Comparison of ENCODE assay signal across 8 mouse cellular contexts in genomic region chr13:95951098-95951894, GRCm38 (mm10). TPM values are rescaled to one million over a fixed set of nuclear protein-coding genes. Genes with fewer than 3 reads are reported as not detected.
DNase-seq lines count a peak whose midpoint lies in the region; ATAC-seq and TF ChIP-seq lines count a peak whose summit lies in the region.

No protein-coding gene starts in this region.

- H3K4me1 ChIP-seq in heart, adult 2 months (ENCODE audit: control insufficient read depth, insufficient read depth, low read length), result no peaks in the 10 kb centered on the region; the same call in 1 of the 2 replicates
- H3K4me1 ChIP-seq in cerebellum, adult 2 months (ENCODE audit: control insufficient read depth, insufficient read depth, low read length), result no peaks in the 10 kb centered on the region
- H3K4me1 ChIP-seq in intestine, embryonic 15.5 days (replicated peaks), result peaks cover 13% of the 10 kb centered on the region
- H3K4me1 ChIP-seq in liver, embryonic 13.5 days (replicated peaks), result peaks cover 55% of the 10 kb centered on the region
- H3K4me1 ChIP-seq in stomach, embryonic 15.5 days, result no peaks in the 10 kb centered on the region

- H3K79me2 ChIP-seq in heart, adult 2 months (replicated peaks; ENCODE audit: control insufficient read depth, insufficient read depth, low read length), result no peaks in the 10 kb centered on the region

- no peak overlapping the region for H3K4me2 ChIP-seq in intestine, embryonic 15.5 days (replicated peaks)
- H3K4me2 ChIP-seq in liver, embryonic 13.5 days, result peak overlapping the region; percentile 33
- no peak overlapping the region for H3K4me2 ChIP-seq in stomach, embryonic 15.5 days

- TF ChIP-seq POLR2A in heart, adult 2 months (IDR thresholded peaks at IDR 0.05; ENCODE audit: insufficient read depth, low read depth, low read length), result no peak
- no peak for TF ChIP-seq POLR2A in cerebellum, adult 2 months (IDR thresholded peaks at IDR 0.05; ENCODE audit: borderline replicate concordance, insufficient read depth, low read length)

- WGBS in heart, adult 2 months, result 54% methylated on average over 7 of the region's 7 CpGs
- WGBS in cerebellum, adult 2 months, result 68% methylated on average over 7 of the region's 7 CpGs
- WGBS in intestine, embryonic 15.5 days, result 44% methylated on average over 7 of the region's 7 CpGs
- WGBS in liver, embryonic 13.5 days (ENCODE audit: insufficient replicate concordance), result 34% methylated on average over 7 of the region's 7 CpGs
- WGBS in stomach, embryonic 15.5 days, result 52% methylated on average over 7 of the region's 7 CpGs

- ATAC-seq in CD4-positive, CD25-positive, alpha-beta regulatory T cell, adult 4 months, result peak; percentile 83
- peak; percentile 90 for ATAC-seq in intestine, embryonic 15.5 days
- ATAC-seq in liver, embryonic 13.5 days (ENCODE audit: low read depth), result peak; percentile 37
- peak; percentile 79 for ATAC-seq in stomach, embryonic 15.5 days (ENCODE audit: insufficient read depth, low FRiP score, low read depth)

- no peaks in the 10 kb centered on the region for H3K36me3 ChIP-seq in heart, adult 2 months (ENCODE audit: control insufficient read depth, insufficient read depth, low read length)
- no peaks in the 10 kb centered on the region for H3K36me3 ChIP-seq in intestine, embryonic 15.5 days
- no peaks in the 10 kb centered on the region for H3K36me3 ChIP-seq in liver, embryonic 13.5 days
- no peaks in the 10 kb centered on the region for H3K36me3 ChIP-seq in stomach, embryonic 15.5 days

- intact Hi-C loops in heart, adult 2 months (cut with DNase I), result loop anchor here (5.0 kb wide), 1 partner anchor 174 kb away; no protein-coding TSS in a partner anchor
- intact Hi-C loops in heart, postnatal 25 days (cut with DNase I), result no loop called here

- no peak overlapping the region for H3K4me3 ChIP-seq in heart, adult 2 months
- no peak overlapping the region for H3K4me3 ChIP-seq in cerebellum, adult 2 months (replicated peaks; ENCODE audit: insufficient read depth, low read depth, low read length)
- H3K4me3 ChIP-seq in intestine, embryonic 15.5 days (replicated peaks), result no peak overlapping the region
- 0 out of 2 replicates have a peak overlapping the region, but pooled peaks have one; percentile 12 for H3K4me3 ChIP-seq in liver, embryonic 13.5 days (replicated peaks)
- H3K4me3 ChIP-seq in stomach, embryonic 15.5 days (replicated peaks), result no peak overlapping the region

- no peak overlapping the region for H3K9ac ChIP-seq in heart, adult 2 months (ENCODE audit: low read depth, low read length)
- H3K9ac ChIP-seq in intestine, embryonic 15.5 days, result no peak overlapping the region
- 0 out of 2 replicates have a peak overlapping the region, but pooled peaks have one; percentile 29 for H3K9ac ChIP-seq in liver, embryonic 13.5 days
- H3K9ac ChIP-seq in stomach, embryonic 15.5 days, result no peak overlapping the region

- DNase-seq in heart, adult 2 months, result peak in 1 of 2 experiments; percentile 36
- DNase-seq in heart, postnatal 25 days (ENCODE audit: low spot score), result no peak
- peak; percentile 15 to 22 for DNase-seq in cerebellum, adult 2 months
- DNase-seq in liver, embryonic 13.5 days, result no peak
- no peak for DNase-seq in left cerebral cortex, adult 18-20 months (ENCODE audit: low spot score in 2 of 2)

- peak; percentile 33 for TF ChIP-seq CTCF in heart, adult 2 months (IDR thresholded peaks at IDR 0.05)
- peak; percentile 65 for TF ChIP-seq CTCF in cerebellum, adult 2 months (IDR thresholded peaks at IDR 0.05; ENCODE audit: borderline replicate concordance, insufficient read depth, low read depth, low read length)

- TF ChIP-seq EP300 in heart, adult 2 months (IDR thresholded peaks at IDR 0.05; ENCODE audit: insufficient read depth, low read depth, low read length), result no peak

- no peaks in the 10 kb centered on the region for H3K27me3 ChIP-seq in heart, adult 2 months (ENCODE audit: control insufficient read depth, insufficient read depth, low read length)
- H3K27me3 ChIP-seq in cerebellum, adult 2 months (ENCODE audit: control insufficient read depth, insufficient read depth, low read length), result no peaks in the 10 kb centered on the region
- H3K27me3 ChIP-seq in intestine, embryonic 15.5 days (replicated peaks), result no peaks in the 10 kb centered on the region
- H3K27me3 ChIP-seq in liver, embryonic 13.5 days, result no peaks in the 10 kb centered on the region
- no peaks in the 10 kb centered on the region for H3K27me3 ChIP-seq in stomach, embryonic 15.5 days (replicated peaks)

- H3K9me3 ChIP-seq in intestine, embryonic 15.5 days, result no peaks in the 10 kb centered on the region
- H3K9me3 ChIP-seq in liver, embryonic 13.5 days (replicated peaks), result no peaks in the 10 kb centered on the region
- H3K9me3 ChIP-seq in stomach, embryonic 15.5 days, result no peaks in the 10 kb centered on the region

- no peak overlapping the region for H3K27ac ChIP-seq in heart, adult 2 months
- H3K27ac ChIP-seq in cerebellum, adult 2 months (ENCODE audit: insufficient read depth, low read length), result no peak overlapping the region
- H3K27ac ChIP-seq in intestine, embryonic 15.5 days, result peak overlapping the region; percentile 78
- H3K27ac ChIP-seq in liver, embryonic 13.5 days, result peak overlapping the region; percentile 66
- H3K27ac ChIP-seq in stomach, embryonic 15.5 days, result no peak overlapping the region

RNA-seq across cellular contexts. Expression of gene Iqgap2, which starts 59.6 kb away (rescaled TPM):
- total RNA-seq in heart, adult 2 months (2021), result 1 to 10 TPM; 2.2 to 2.5 TPM
- polyA plus RNA-seq in heart, adult 2 months (2012; rRNA removed), result 0.61 and 1.1 TPM in 2 replicates
- 1 to 10 TPM; 3.0 TPM for total RNA-seq in heart, postnatal 25 days (2021)
- 10 to 100 TPM; 14.2 to 14.7 TPM for polyA plus RNA-seq in CD4-positive, CD25-positive, alpha-beta regulatory T cell, adult 4 months (2017; shearing (Covaris generic))
- polyA plus RNA-seq in cerebellum, adult 2 months (2012; rRNA removed), result 1.3 TPM in 2 replicates
- polyA plus RNA-seq in intestine, embryonic 15.5 days (2015; fragmentation: Nextera tagmentation; extraction: Ambion mirVana), result 27.3 and 28.6 TPM in 2 replicates
- 11.9 and 14.5 TPM in 2 replicates for polyA plus RNA-seq in liver, embryonic 13.5 days (2015; fragmentation: Nextera tagmentation; extraction: Ambion mirVana)
- polyA plus RNA-seq in stomach, embryonic 15.5 days (2015; fragmentation: Nextera tagmentation; extraction: Ambion mirVana), result 20.3 and 20.9 TPM in 2 replicates
- total RNA-seq in left cerebral cortex, adult 18-20 months (2021), result 10 to 100 TPM; 16.1 to 19.7 TPM

Comparison
In these comparisons a context has a peak if more than half of its experiments do, and no peak if none do; other contexts are left out.
1. DNase-seq: peak in cerebellum, adult 2 months (2 of 2); none in heart, postnatal 25 days (single experiment), liver, embryonic 13.5 days (single experiment) and left cerebral cortex, adult 18-20 months (0 of 2).
2. H3K27ac ChIP-seq: peak in intestine, embryonic 15.5 days (single experiment) and liver, embryonic 13.5 days (single experiment); none in heart, adult 2 months (single experiment), cerebellum, adult 2 months (single experiment) and stomach, embryonic 15.5 days (single experiment).
3. ATAC-seq: peak in every context shown above with its lines; median percentile 90 in intestine, embryonic 15.5 days; 83 in CD4-positive, CD25-positive, alpha-beta regulatory T cell, adult 4 months; 79 in stomach, embryonic 15.5 days; 37 in liver, embryonic 13.5 days.